Mouse (Mus musculus): ENCODE results near the gene Cdc6.

GRCm38 (mm10) chr11:98907063-98907436 is 551 bp upstream of the Cdc6 start:
- no peak for TF ChIP-seq GATA1 (IDR thresholded peaks at IDR 0.05; ENCODE audit: low read length)
- TF ChIP-seq TAL1 (IDR thresholded peaks at IDR 0.05; ENCODE audit: low read length): no peak

Measured in erythroblast, embryonic 14.5 days (primary cell).